Mouse (Mus musculus): ENCODE data around the gene Dbi. TPM values are rescaled to one million over a fixed set of nuclear protein-coding genes. Genes with fewer than 3 reads are reported as not detected.
A peak's percentile ranks its signal among the peaks of the same experiment; 100 is the strongest.

Dbi gene
- polyA plus RNA-seq, 1 experiment from 2014 or later = 639 TPM

GRCm38 (mm10) chr1:120072900-120073299 lies 48.0 kb downstream of the Dbi start:
- Histone ChIP-seq H3K4me1 (ENCODE audit: control insufficient read depth, insufficient read depth, low read length) (peaks cover 5% of the 10 kb centered on the region; the same call in 1 of the 2 replicates), H3K4me2 (peak overlapping the region; percentile 81), H3K27me3 (ENCODE audit: control insufficient read depth, insufficient read depth, low read length) (no peaks in the 10 kb centered on the region), H3K27ac (ENCODE audit: low read depth, low read length) (no peak overlapping the region; the same call in 1 of the 2 replicates), H3K36me3 (ENCODE audit: control insufficient read depth, insufficient read depth, low read length) (no peaks in the 10 kb centered on the region), H3K4me3 (ENCODE audit: low read depth, low read length) (peak overlapping the region; percentile 43), H3K9ac (ENCODE audit: low read depth, low read length) (peak overlapping the region; percentile 58), H3K9me3 (replicated peaks; ENCODE audit: control insufficient read depth, low read length) (no peaks in the 10 kb centered on the region)
- WGBS (ENCODE audit: insufficient replicate concordance) = 7% methylated on average over 16 of the region's 16 CpGs
- no peak for ATAC-seq (replicated peaks; ENCODE audit: insufficient number of reproducible peaks, low FRiP score, low TSS enrichment)

GRCm38 (mm10) chr1:120071133-120071532 lies 49.7 kb downstream of the Dbi start:
- no peaks in the 10 kb centered on the region for H3K9me3 ChIP-seq (replicated peaks; ENCODE audit: control insufficient read depth, low read length)
- H3K4me2 ChIP-seq = no peak overlapping the region
- no peak overlapping the region for H3K9ac ChIP-seq (ENCODE audit: low read depth, low read length)
- ATAC-seq (replicated peaks; ENCODE audit: insufficient number of reproducible peaks, low FRiP score, low TSS enrichment) = no peak
- peaks cover 5% of the 10 kb centered on the region; the same call in 1 of the 2 replicates for H3K4me1 ChIP-seq (ENCODE audit: control insufficient read depth, insufficient read depth, low read length)
- H3K36me3 ChIP-seq (ENCODE audit: control insufficient read depth, insufficient read depth, low read length) = no peaks in the 10 kb centered on the region
- H3K27ac ChIP-seq (ENCODE audit: low read depth, low read length) = no peak overlapping the region
- H3K27me3 ChIP-seq (ENCODE audit: control insufficient read depth, insufficient read depth, low read length) = no peaks in the 10 kb centered on the region
- WGBS (ENCODE audit: insufficient replicate concordance) = 79% methylated on average over 4 of the region's 4 CpGs
- no peak overlapping the region for H3K4me3 ChIP-seq (ENCODE audit: low read depth, low read length)

GRCm38 (mm10) chr1:120070168-120070567 lies 50.7 kb downstream of the Dbi start:
- no peak overlapping the region for H3K9ac ChIP-seq (ENCODE audit: low read depth, low read length)
- no peak overlapping the region for H3K4me2 ChIP-seq
- no peak overlapping the region for H3K4me3 ChIP-seq (ENCODE audit: low read depth, low read length)
- H3K27ac ChIP-seq (ENCODE audit: low read depth, low read length) = no peak overlapping the region
- no peaks in the 10 kb centered on the region for H3K36me3 ChIP-seq (ENCODE audit: control insufficient read depth, insufficient read depth, low read length)
- no peaks in the 10 kb centered on the region for H3K27me3 ChIP-seq (ENCODE audit: control insufficient read depth, insufficient read depth, low read length)
- WGBS (ENCODE audit: insufficient replicate concordance) = 51% methylated on average over 6 of the region's 6 CpGs
- no peak for ATAC-seq (replicated peaks; ENCODE audit: insufficient number of reproducible peaks, low FRiP score, low TSS enrichment)
- peaks cover 5% of the 10 kb centered on the region; the same call in 1 of the 2 replicates for H3K4me1 ChIP-seq (ENCODE audit: control insufficient read depth, insufficient read depth, low read length)
- no peaks in the 10 kb centered on the region for H3K9me3 ChIP-seq (replicated peaks; ENCODE audit: control insufficient read depth, low read length)

GRCm38 (mm10) chr1:120069120-120069519 lies 51.8 kb downstream of the Dbi start:
- no peak for ATAC-seq (replicated peaks; ENCODE audit: insufficient number of reproducible peaks, low FRiP score, low TSS enrichment)
- Histone ChIP-seq H3K4me1 (ENCODE audit: control insufficient read depth, insufficient read depth, low read length) (peaks cover 3% of the 10 kb centered on the region; the same call in 1 of the 2 replicates), H3K9me3 (replicated peaks; ENCODE audit: control insufficient read depth, low read length) (no peaks in the 10 kb centered on the region), H3K9ac (ENCODE audit: low read depth, low read length) (no peak overlapping the region), H3K4me3 (ENCODE audit: low read depth, low read length) (no peak overlapping the region), H3K27me3 (ENCODE audit: control insufficient read depth, insufficient read depth, low read length) (no peaks in the 10 kb centered on the region), H3K36me3 (ENCODE audit: control insufficient read depth, insufficient read depth, low read length) (no peaks in the 10 kb centered on the region), H3K4me2 (no peak overlapping the region), H3K27ac (ENCODE audit: low read depth, low read length) (no peak overlapping the region)
- 67% methylated on average over 5 of the region's 5 CpGs for WGBS (ENCODE audit: insufficient replicate concordance)

- Histone ChIP-seq H3K27me3 (ENCODE audit: control insufficient read depth, insufficient read depth, low read length) (no peaks in the 10 kb centered on the region), H3K27ac (ENCODE audit: low read depth, low read length) (no peak overlapping the region)
- ATAC-seq (replicated peaks; ENCODE audit: insufficient number of reproducible peaks, low FRiP score, low TSS enrichment) = no peak
Measured at GRCm38 (mm10) chr1:120066625-120067024, 54.3 kb downstream of the Dbi start.

GRCm38 (mm10) chr1:120066159-120066558 lies 54.7 kb downstream of the Dbi start:
- Histone ChIP-seq H3K9ac (ENCODE audit: low read depth, low read length) (no peak overlapping the region), H3K4me2 (no peak overlapping the region), H3K4me3 (ENCODE audit: low read depth, low read length) (no peak overlapping the region), H3K9me3 (replicated peaks; ENCODE audit: control insufficient read depth, low read length) (no peaks in the 10 kb centered on the region), H3K36me3 (ENCODE audit: control insufficient read depth, insufficient read depth, low read length) (no peaks in the 10 kb centered on the region), H3K27me3 (ENCODE audit: control insufficient read depth, insufficient read depth, low read length) (no peaks in the 10 kb centered on the region), H3K4me1 (ENCODE audit: control insufficient read depth, insufficient read depth, low read length) (no peaks in the 10 kb centered on the region), H3K27ac (ENCODE audit: low read depth, low read length) (no peak overlapping the region)
- ATAC-seq (replicated peaks; ENCODE audit: insufficient number of reproducible peaks, low FRiP score, low TSS enrichment) = no peak
- WGBS (ENCODE audit: insufficient replicate concordance) = 78% methylated on average over 8 of the region's 8 CpGs

More at GRCm38 (mm10) chr1:120066625-120067024, 54.3 kb downstream of the Dbi start:
- Histone ChIP-seq H3K4me1 (ENCODE audit: control insufficient read depth, insufficient read depth, low read length) (no peaks in the 10 kb centered on the region), H3K36me3 (ENCODE audit: control insufficient read depth, insufficient read depth, low read length) (no peaks in the 10 kb centered on the region), H3K4me3 (ENCODE audit: low read depth, low read length) (no peak overlapping the region), H3K9ac (ENCODE audit: low read depth, low read length) (no peak overlapping the region), H3K9me3 (replicated peaks; ENCODE audit: control insufficient read depth, low read length) (no peaks in the 10 kb centered on the region), H3K4me2 (no peak overlapping the region)
- WGBS (ENCODE audit: insufficient replicate concordance) = 70% methylated on average over 3 of the region's 3 CpGs

- Histone ChIP-seq H3K4me1 (ENCODE audit: control insufficient read depth, insufficient read depth, low read length) (no peaks in the 10 kb centered on the region), H3K4me3 (ENCODE audit: low read depth, low read length) (no peak overlapping the region), H3K27ac (ENCODE audit: low read depth, low read length) (no peak overlapping the region), H3K27me3 (ENCODE audit: control insufficient read depth, insufficient read depth, low read length) (no peaks in the 10 kb centered on the region), H3K9ac (ENCODE audit: low read depth, low read length) (no peak overlapping the region), H3K9me3 (replicated peaks; ENCODE audit: control insufficient read depth, low read length) (no peaks in the 10 kb centered on the region), H3K36me3 (ENCODE audit: control insufficient read depth, insufficient read depth, low read length) (no peaks in the 10 kb centered on the region), H3K4me2 (no peak overlapping the region)
- no peak for ATAC-seq (replicated peaks; ENCODE audit: insufficient number of reproducible peaks, low FRiP score, low TSS enrichment)
- WGBS (ENCODE audit: insufficient replicate concordance) = 82% methylated on average over 11 of the region's 11 CpGs
Measured at GRCm38 (mm10) chr1:120064036-120064682, 56.7 kb downstream of the Dbi start.
